Mouse (Mus musculus): Measurements from ENCODE around the gene Tmem221.

Gene Tmem221

GRCm38 (mm10) chr8:71591471-71592373, 33.1 kb upstream of the Tmem221 start, which contains the start of gene Pgls:
TSS of gene Pgls (plus strand) at chr8:71592176.
- peak; percentile 97 for DNase-seq (ENCODE audit: low read depth, low spot score)
- H3K36me3 ChIP-seq (ENCODE audit: control insufficient read depth, insufficient read depth, low read length, poor library complexity, severe bottlenecking), result no peaks in the 10 kb centered on the region
- no peaks in the 10 kb centered on the region for H3K27me3 ChIP-seq (ENCODE audit: control insufficient read depth, insufficient read depth, low read length, poor library complexity, severe bottlenecking)

DNA sequence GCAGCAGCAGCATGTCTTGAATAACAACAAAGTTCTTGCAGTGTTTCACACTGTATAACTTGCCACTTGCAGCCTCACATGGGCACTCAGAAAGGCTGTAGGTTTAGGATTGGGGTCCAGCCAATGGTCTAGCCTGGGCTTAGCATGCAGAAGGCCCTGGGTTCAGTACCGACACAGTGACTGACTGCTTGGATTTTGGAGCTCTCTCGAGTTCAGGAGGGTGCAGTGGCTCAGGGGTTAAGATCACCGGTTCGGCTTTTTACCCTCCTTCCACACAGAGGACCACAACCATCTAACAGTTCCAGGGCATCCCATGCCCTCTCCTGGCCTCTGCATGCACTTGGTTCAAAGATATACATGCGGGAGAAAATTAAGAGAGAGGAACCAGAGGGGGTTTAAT, 32.3 kb upstream of the Tmem221 start:
- no peak for DNase-seq (ENCODE audit: low read depth, low spot score)
- Histone ChIP-seq H3K27me3 (ENCODE audit: control insufficient read depth, insufficient read depth, low read length, poor library complexity, severe bottlenecking) (no peaks in the 10 kb centered on the region), H3K36me3 (ENCODE audit: control insufficient read depth, insufficient read depth, low read length, poor library complexity, severe bottlenecking) (no peaks in the 10 kb centered on the region)

GRCm38 (mm10) chr8:71588762-71589161, 30.1 kb upstream of the Tmem221 start:
- DNase-seq (ENCODE audit: low read depth, low spot score), result no peak
- H3K27me3 ChIP-seq (ENCODE audit: control insufficient read depth, insufficient read depth, low read length, poor library complexity, severe bottlenecking), result no peaks in the 10 kb centered on the region
- no peaks in the 10 kb centered on the region for H3K36me3 ChIP-seq (ENCODE audit: control insufficient read depth, insufficient read depth, low read length, poor library complexity, severe bottlenecking)

DNA sequence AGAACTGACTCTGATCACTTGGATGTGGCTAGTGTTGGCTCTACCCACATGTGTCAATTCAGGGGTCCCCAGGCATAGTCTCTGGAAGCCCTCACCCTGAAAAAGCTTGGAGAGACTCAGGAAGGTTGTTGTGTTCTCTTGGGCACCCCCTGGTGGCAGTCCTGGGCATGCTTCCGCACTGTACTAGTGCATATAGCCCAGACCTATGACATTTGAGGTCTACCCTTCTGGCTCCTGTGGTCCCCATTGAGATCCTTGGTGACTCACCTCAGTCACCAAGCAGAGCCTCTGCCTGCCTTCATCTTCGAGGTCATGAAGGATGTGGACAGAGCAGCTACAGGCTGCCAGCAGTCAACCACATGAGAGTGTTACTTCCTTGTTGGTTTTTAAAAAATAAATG, 28.2 kb upstream of the Tmem221 start:
- Histone ChIP-seq H3K36me3 (ENCODE audit: control insufficient read depth, insufficient read depth, low read length, poor library complexity, severe bottlenecking) (no peaks in the 10 kb centered on the region), H3K27me3 (ENCODE audit: control insufficient read depth, insufficient read depth, low read length, poor library complexity, severe bottlenecking) (no peaks in the 10 kb centered on the region)
- peak; percentile 52 for DNase-seq (ENCODE audit: low read depth, low spot score)

- no peaks in the 10 kb centered on the region for H3K27me3 ChIP-seq (ENCODE audit: control insufficient read depth, insufficient read depth, low read length, poor library complexity, severe bottlenecking)
- DNase-seq (ENCODE audit: low read depth, low spot score), result no peak
- H3K36me3 ChIP-seq (ENCODE audit: control insufficient read depth, insufficient read depth, low read length, poor library complexity, severe bottlenecking), result no peaks in the 10 kb centered on the region
Observed at GRCm38 (mm10) chr8:71580201-71580600, 21.5 kb upstream of the Tmem221 start.

DNA sequence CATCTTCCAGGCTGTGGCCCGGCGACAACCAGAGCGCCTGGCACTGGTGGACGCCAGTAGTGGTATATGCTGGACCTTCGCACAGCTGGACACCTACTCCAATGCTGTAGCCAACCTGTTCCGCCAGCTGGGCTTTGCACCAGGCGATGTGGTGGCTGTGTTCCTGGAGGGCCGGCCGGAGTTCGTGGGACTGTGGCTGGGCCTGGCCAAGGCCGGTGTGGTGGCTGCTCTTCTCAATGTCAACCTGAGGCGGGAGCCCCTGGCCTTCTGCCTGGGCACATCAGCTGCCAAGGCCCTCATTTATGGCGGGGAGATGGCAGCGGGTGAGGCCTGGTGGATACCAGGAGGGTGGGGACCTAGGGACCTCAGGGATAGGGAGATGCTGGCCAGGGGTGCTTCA, 20.8 kb upstream of the Tmem221 start:
- Histone ChIP-seq H3K27me3 (ENCODE audit: control insufficient read depth, insufficient read depth, low read length, poor library complexity, severe bottlenecking) (no peaks in the 10 kb centered on the region), H3K36me3 (ENCODE audit: control insufficient read depth, insufficient read depth, low read length, poor library complexity, severe bottlenecking) (no peaks in the 10 kb centered on the region)
- no peak for DNase-seq (ENCODE audit: low read depth, low spot score)

- no peak for DNase-seq (ENCODE audit: low read depth, low spot score)
- Histone ChIP-seq H3K27me3 (ENCODE audit: control insufficient read depth, insufficient read depth, low read length, poor library complexity, severe bottlenecking) (no peaks in the 10 kb centered on the region), H3K36me3 (ENCODE audit: control insufficient read depth, insufficient read depth, low read length, poor library complexity, severe bottlenecking) (no peaks in the 10 kb centered on the region)
Observed at GRCm38 (mm10) chr8:71579009-71579408, 20.3 kb upstream of the Tmem221 start.

- DNase-seq (ENCODE audit: low read depth, low spot score), result no peak
- Histone ChIP-seq H3K27me3 (ENCODE audit: control insufficient read depth, insufficient read depth, low read length, poor library complexity, severe bottlenecking) (no peaks in the 10 kb centered on the region), H3K36me3 (ENCODE audit: control insufficient read depth, insufficient read depth, low read length, poor library complexity, severe bottlenecking) (no peaks in the 10 kb centered on the region)
Observed at GRCm38 (mm10) chr8:71577856-71578387, 19.3 kb upstream of the Tmem221 start.

GRCm38 (mm10) chr8:71575020-71575419, 16.3 kb upstream of the Tmem221 start:
- DNase-seq (ENCODE audit: low read depth, low spot score), result no peak
- H3K27me3 ChIP-seq (ENCODE audit: control insufficient read depth, insufficient read depth, low read length, poor library complexity, severe bottlenecking), result no peaks in the 10 kb centered on the region
- no peaks in the 10 kb centered on the region for H3K36me3 ChIP-seq (ENCODE audit: control insufficient read depth, insufficient read depth, low read length, poor library complexity, severe bottlenecking)

GRCm38 (mm10) chr8:71574426-71574825, 15.8 kb upstream of the Tmem221 start:
- Histone ChIP-seq H3K36me3 (ENCODE audit: control insufficient read depth, insufficient read depth, low read length, poor library complexity, severe bottlenecking) (no peaks in the 10 kb centered on the region), H3K27me3 (ENCODE audit: control insufficient read depth, insufficient read depth, low read length, poor library complexity, severe bottlenecking) (no peaks in the 10 kb centered on the region)
- DNase-seq (ENCODE audit: low read depth, low spot score), result no peak

GRCm38 (mm10) chr8:71572847-71573633, 14.4 kb upstream of the Tmem221 start:
- DNase-seq (ENCODE audit: low read depth, low spot score), result no peak
- Histone ChIP-seq H3K36me3 (ENCODE audit: control insufficient read depth, insufficient read depth, low read length, poor library complexity, severe bottlenecking) (no peaks in the 10 kb centered on the region), H3K27me3 (ENCODE audit: control insufficient read depth, insufficient read depth, low read length, poor library complexity, severe bottlenecking) (no peaks in the 10 kb centered on the region)

- Histone ChIP-seq H3K36me3 (ENCODE audit: control insufficient read depth, insufficient read depth, low read length, poor library complexity, severe bottlenecking) (no peaks in the 10 kb centered on the region), H3K27me3 (ENCODE audit: control insufficient read depth, insufficient read depth, low read length, poor library complexity, severe bottlenecking) (no peaks in the 10 kb centered on the region)
- no peak for DNase-seq (ENCODE audit: low read depth, low spot score)
Observed at GRCm38 (mm10) chr8:71572077-71572476, 13.4 kb upstream of the Tmem221 start.

- Histone ChIP-seq H3K27me3 (ENCODE audit: control insufficient read depth, insufficient read depth, low read length, poor library complexity, severe bottlenecking) (no peaks in the 10 kb centered on the region), H3K36me3 (ENCODE audit: control insufficient read depth, insufficient read depth, low read length, poor library complexity, severe bottlenecking) (no peaks in the 10 kb centered on the region)
- DNase-seq (ENCODE audit: low read depth, low spot score), result peak; percentile 91
Observed at GRCm38 (mm10) chr8:71570291-71570954, 11.8 kb upstream of the Tmem221 start.

DNA sequence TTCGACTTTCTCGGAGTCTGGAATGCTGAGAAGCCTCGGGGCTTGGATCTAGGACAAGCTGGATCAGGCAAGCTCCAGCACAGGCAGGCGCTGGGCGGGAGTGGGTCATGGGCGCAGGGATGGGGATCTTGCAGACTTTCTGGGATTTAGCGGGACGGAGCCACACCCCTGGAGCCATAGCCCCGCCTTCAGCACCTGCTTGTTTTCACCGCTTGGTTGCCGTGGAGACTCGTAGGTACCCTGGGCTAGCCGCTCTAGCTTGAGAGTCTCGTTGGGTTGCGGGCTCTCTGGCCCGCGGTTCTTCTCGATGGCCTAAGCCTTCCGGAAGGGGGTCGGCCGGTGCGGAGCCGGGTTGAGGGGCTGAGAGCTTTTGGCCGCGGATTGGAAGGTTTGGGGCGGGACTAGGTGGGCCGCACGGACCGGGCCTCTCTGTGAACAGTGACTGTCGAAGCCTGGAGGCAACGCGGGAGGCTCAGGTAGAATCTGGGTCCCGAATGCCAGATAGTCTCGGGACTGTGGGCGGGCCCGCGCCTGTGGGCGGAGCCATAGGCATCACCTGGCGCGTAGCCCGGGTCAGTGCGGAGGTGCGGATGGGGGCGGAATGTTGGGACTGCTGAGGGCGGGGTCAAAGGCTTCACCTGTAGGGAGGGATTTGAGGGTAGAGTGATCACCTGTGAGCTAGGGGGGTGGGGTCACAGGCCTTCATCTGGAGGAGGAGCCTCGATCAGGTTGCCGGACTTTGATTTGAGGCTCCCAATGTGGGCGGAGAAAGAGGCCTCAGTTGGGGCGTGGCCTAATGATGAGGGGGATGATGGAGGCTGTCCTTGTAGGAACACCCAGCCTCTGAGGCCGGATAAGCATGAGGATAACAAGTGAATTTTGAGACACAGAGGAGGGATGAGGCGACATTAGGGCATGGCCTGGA, 11.0 kb upstream of the Tmem221 start:
- Histone ChIP-seq H3K36me3 (ENCODE audit: control insufficient read depth, insufficient read depth, low read length, poor library complexity, severe bottlenecking) (no peaks in the 10 kb centered on the region), H3K27me3 (ENCODE audit: control insufficient read depth, insufficient read depth, low read length, poor library complexity, severe bottlenecking) (no peaks in the 10 kb centered on the region)
- peak; percentile 89 for DNase-seq (ENCODE audit: low read depth, low spot score)

All from splenic B cell, adult 2 months (primary cell).